Mouse (Mus musculus) spleen, adult 10 weeks (tissue): Measurements from ENCODE around the gene Spin2d. TPM values are rescaled to one million over a fixed set of nuclear protein-coding genes. Genes with fewer than 3 reads are reported as not detected.

Source experiments
- polyA plus RNA-seq: library from polyadenylated mRNA; stranded (reverse); fragments of 350-450 nt; fragmentation: Illumina TruSeq; extraction: RNeasy Lipid Tissue Mini Kit (QIAGEN cat#74804); gene quantifications from one replicate; pipeline ENCODE4 v1.2.3, GENCODE M21; 2015; ENCODE audit warnings: low replicate concordance; ENCODE audit not compliant: insufficient read depth

The Spin2d gene
- not detected for polyA plus RNA-seq

GRCm38 (mm10) chrX:73176889-73177288, at the start of gene Spin2d:
Gene Spin2d, minus strand, starts transcription at chrX:73176989.

GRCm38 (mm10) chrX:73213819-73214564, 37.2 kb upstream of the Spin2d start, which contains the start of gene Xlr4b:
Gene Xlr4b, plus strand, starts transcription at chrX:73214333.

GRCm38 (mm10) chrX:73191934-73192333, 15.1 kb upstream of the Spin2d start, which contains the start of gene Xlr3b:
Gene Xlr3b, plus strand, starts transcription at chrX:73192207.

GRCm38 (mm10) chrX:73149350-73149749, 27.4 kb downstream of the Spin2d start, which contains the start of gene DXBay18:
Gene DXBay18, minus strand, starts transcription at chrX:73149450.

GRCm38 (mm10) chrX:73148496-73148895, 28.3 kb downstream of the Spin2d start, which contains the start of gene Xlr5b:
Gene Xlr5b, plus strand, starts transcription at chrX:73148796.

Other genes starting within 250 kb of the Spin2d start
- gene Zfp185, start 189.7 kb downstream of the Spin2d start, polyA plus RNA-seq: 1.0 TPM
- not detected for gene Pnma5, start 139.9 kb downstream of the Spin2d start, polyA plus RNA-seq
- gene Pnma3, start 112.2 kb downstream of the Spin2d start, polyA plus RNA-seq: not detected
- gene Xlr4a, start 94.5 kb downstream of the Spin2d start, polyA plus RNA-seq: 44.1 TPM
- gene Xlr3a, start 79.9 kb downstream of the Spin2d start, polyA plus RNA-seq: 0.55 TPM
- gene Gm14685, start 59.9 kb downstream of the Spin2d start, polyA plus RNA-seq: not detected
- gene Xlr5b, start 28.2 kb downstream of the Spin2d start, polyA plus RNA-seq: not detected
- gene DXBay18, start 27.5 kb downstream of the Spin2d start, polyA plus RNA-seq: not detected
- gene Xlr3b, start 15.2 kb upstream of the Spin2d start, polyA plus RNA-seq: 15.7 TPM
- 72.3 TPM for gene Xlr4b, start 37.3 kb upstream of the Spin2d start, polyA plus RNA-seq
- gene F8a, start 51.3 kb upstream of the Spin2d start, polyA plus RNA-seq: 4.5 TPM
- gene Xlr4c, start 66.1 kb upstream of the Spin2d start, polyA plus RNA-seq: 33.7 TPM
- gene Xlr3c, start 88.4 kb upstream of the Spin2d start, polyA plus RNA-seq: not detected
- gene Xlr5a, start 116.0 kb upstream of the Spin2d start, polyA plus RNA-seq: not detected
- not detected for gene Xlr5c, start 116.0 kb upstream of the Spin2d start, polyA plus RNA-seq
- gene Gm45015, start 159.9 kb upstream of the Spin2d start, polyA plus RNA-seq: not detected
- 29.0 TPM for gene Zfp275, start 165.6 kb upstream of the Spin2d start, polyA plus RNA-seq
- gene Gm18336, start 221.7 kb upstream of the Spin2d start, polyA plus RNA-seq: not detected
- not detected for gene Zfp92, start 234.1 kb upstream of the Spin2d start, polyA plus RNA-seq